Mouse (Mus musculus): ENCODE results near the gene Hoxd9.

The Hoxd9 gene

DNA sequence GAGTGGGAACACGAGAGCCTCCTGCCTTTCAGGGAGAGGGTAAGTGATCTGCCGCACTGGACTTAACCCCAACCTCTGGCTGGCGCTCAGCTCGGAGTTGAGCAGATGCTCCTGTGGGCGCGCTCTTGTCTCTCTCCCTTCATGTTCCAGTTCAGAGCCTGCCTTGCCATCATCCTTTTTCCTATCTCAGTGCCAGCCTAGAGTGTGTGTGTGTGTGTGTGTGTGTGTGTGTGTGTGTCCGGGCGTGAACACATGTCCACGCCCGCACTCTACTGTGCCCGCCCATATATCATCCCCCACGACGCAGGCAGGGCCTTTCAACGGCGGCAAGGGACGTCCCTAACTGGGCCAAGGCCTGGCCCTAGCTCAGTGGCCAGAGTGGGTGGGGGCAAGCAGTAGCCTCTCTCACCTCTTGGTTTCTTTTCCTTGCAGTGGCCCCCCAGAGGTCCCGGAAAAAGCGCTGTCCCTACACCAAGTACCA lies 14.0 kb upstream of the Hoxd9 start:
- DNase-seq (ENCODE audit: low read depth, low spot score), result no peak

DNA sequence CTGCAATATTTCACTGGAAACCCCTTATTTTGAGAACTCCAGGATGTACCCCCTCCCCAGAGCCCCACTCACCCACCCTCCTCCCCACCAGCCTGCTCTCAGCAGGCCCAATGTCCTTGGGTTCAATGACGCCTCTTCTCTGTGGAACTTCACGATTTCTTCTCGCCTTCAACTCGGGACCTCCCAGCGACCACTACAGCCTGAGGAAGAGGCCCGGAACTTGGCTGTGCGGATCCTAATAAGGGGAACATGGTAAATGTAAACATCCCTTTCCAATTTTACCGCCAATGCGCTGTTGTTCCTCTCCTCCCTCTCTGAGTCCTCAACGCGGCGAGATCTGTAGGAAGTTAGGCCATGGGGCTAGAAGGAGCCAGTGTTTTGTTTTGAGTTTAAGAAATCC lies 13.4 kb upstream of the Hoxd9 start:
- DNase-seq (ENCODE audit: low read depth, low spot score), result no peak

DNA sequence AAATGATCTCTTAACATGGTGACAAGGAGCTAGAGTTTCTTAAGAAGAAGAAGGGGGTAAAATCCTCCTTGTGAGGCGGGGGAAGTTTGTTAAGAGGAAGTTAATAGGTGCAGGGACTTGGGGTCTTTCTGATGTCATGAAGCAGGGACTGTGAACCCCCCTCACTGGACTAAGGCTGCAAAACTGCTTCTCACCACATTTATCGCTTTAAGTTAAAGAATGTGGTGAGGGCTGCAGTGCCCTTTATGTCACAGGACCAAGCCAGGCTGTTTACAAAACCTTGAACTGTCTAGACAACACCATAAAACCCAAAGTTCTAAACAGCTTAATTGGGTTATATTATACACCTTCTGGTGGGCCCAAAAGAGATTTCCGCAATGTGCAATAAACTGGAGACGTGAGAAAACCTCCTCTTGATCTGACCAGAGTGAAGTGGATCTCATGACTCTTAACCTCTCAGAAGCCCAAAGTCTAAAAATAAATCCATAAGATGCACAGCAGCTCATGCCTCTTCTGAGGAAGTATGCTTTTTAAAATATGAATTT lies 12.4 kb upstream of the Hoxd9 start:
- no peak for DNase-seq (ENCODE audit: low read depth, low spot score)

DNA sequence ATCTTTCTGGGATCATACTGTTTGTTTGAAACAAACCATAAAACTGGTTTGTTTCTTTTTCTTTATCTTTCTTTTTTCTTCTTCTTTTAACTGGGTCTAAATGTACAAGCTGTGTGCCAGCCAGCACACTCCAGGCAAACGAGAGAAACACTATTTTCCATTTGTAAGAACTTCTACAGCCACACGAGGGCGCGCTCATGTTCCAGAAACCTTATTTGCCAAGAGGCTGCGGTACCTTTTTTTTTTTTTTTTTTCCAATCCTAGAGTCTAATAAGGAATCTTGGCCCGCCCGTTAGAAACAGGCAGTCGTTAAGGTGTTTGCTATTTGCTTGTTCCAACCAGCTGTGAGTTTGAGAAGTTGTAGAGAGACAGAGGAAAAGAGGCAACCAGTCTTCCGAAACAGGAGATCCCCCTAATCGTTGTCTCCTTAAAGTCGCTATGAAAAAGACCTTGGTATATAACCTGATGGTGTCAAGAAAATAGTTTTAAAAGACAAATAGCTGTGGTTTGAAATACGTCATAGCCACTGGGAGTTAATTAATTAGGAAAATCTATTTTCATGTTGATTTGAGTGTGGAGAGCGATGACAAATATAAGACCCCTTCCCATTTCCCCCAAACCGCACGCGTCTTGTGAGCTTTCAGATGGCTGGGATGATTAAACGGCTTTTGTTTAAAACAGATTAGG lies 11.1 kb upstream of the Hoxd9 start:
- DNase-seq (ENCODE audit: low read depth, low spot score), result peak; percentile 65

DNA sequence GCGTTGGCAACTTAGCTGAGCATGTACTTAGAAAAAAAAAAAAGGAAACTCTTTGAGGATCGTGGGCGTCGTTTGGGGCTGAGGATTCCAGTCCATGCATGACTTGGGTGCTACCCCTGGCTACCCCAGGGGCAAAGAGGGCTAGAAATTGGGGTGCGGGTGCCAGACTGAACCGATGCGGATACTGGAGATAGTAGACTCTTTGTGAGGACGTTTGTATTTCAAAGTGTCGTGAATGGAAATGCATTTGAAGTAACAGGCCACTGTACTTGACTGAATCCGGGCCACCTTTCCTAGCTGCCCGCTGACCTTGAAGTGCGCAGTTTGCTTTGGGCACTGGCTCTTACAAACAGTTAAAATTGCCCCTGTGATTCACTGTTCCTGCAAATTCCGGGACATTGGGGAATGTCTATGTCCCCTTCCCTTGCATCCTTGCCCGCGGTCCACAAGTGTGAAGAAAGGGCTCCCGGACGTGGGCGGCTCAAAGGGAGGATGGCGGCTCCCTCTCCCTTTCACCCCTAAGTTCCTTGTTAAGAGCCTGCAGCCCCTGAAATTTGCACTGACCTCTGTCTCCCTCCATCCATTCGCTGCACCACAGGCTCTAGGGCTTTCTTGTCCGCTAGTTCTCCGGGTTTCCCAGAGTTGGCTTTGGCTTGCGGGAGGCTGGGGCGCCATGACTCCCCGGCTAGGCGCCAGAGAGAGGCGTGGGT lies 10.4 kb upstream of the Hoxd9 start:
- DNase-seq (ENCODE audit: low read depth, low spot score), result no peak

DNA sequence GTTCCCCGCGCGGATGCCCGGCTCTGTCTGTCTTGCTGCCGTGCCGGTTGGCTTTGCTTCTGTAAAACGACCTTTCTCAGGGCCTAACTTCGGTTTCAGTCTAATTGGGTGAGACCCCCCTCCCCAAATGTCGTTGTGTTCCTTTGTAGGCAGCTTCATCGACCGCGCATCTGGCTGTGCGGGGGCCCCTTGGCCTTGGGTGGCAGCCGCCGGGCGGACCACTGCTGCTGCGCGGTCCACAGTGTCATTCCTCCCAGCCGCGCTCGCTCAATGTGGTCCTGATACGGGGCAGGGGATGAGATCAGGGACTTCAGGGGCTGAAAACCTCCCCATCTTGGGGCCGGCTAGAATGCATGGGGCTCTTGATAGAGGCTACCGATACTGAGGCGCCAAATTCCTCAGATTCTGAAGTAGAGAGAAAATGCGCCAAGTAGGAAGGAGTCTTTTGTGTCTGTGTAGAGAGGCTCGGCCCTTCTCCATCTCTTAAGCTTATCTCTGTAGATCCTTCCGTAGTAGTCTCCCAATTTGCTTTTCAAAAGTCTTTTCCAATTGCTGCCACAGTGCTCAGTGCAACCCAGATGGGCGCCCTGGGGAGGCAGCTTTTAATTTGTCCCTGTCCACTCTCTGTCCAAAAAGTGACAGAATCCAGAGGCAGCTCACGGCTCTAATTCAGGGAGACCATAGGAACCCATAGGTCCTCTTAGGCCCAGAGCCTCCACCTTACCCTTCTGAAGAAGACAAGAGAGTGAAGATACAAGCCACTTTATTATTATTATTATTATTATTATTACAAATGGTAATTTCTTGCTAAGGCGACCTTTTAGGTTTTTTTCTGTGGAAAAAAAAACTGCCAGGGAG lies 9.6 kb upstream of the Hoxd9 start:
- no peak for DNase-seq (ENCODE audit: low read depth, low spot score)

DNA sequence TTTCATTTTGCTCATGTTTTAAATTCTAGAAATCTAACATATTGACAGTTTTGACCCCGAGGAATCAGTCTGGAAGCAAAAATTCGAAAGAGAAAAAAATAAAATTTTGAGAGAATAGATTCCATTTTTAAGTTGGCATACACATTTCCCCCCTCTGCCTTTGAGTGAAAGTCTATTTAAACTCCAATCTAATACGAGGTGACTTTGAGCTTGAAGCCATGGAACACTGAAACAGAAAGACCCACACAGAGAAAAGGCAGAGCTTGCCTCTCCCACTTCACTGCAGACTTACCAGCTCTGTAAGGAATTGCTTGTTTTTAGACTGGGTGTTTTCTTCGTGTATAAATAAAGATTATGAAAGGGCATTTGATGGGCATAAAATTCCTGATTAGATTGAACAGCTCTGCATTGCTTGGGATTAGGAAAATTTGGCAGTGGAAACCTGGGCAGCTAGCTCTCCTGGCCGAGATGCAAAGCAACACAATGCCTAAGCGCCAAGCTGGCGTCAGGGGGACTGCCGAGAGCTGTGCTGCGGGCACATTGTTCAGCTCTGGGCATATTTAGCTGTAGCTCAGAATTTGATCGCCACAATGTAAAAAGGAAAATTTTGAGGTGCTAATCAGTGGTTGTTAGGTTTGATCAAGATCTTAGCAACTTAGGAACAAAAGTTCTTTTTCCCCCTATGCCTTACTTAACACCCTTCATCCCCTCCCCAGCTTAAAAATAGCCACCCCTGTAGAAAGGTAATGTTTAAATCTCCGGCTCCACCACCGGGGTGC lies 8.5 kb upstream of the Hoxd9 start:
- no peak for DNase-seq (ENCODE audit: low read depth, low spot score)

DNA sequence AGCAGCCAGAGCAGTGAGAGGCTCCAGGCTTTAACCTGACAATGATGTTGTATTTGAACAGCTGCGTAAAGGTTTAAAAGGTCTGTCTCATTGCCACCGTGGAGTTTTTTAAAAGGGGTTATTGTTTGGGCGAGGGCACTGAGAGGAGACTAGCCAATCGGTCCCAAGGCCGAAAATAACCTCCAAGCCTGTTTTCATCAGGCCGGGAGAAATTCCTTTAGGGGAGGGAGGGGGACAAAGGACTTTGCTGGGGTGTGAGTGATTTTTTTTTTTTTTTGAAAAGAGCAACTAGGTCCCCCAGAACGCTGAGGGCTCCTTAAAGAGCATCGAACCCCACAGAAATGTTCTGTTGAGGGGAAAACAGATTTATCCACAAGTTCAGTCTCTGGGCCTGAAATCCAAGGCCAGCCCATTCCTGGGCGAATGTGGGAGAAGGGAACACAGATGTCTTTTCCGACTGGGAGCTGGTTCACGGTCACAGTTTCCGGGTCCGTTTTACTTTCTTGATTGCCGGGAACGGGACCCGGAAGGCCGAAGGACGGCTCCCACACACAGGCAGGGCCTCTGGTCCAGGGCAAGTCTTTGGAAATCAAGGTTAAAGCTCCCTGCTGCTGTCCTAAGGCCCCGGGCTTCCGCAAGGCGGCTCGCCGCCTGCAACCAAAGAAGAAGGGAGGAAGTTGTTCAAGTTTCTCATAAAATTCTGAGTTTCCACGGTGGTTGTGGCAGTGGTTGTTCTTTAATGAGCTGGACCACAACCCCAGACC lies 7.8 kb upstream of the Hoxd9 start:
- no peak for DNase-seq (ENCODE audit: low read depth, low spot score)

DNA sequence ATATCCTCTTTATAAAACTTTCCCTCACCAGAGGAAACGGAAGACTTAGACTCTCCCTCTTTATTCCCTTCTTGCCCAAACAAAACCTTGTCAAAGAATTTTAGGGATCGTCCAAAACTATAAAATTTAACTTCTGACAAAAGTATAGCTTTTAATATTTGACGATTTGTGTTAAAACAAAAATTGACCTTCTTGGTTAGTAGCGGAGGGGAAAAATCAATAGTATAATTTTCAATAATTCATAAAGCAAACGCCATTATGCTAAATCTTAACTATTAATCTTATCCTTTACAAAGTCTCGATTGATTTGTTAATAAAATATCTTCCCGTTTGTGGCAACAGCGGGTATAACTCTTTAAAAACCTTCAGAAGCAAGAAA lies 7.2 kb upstream of the Hoxd9 start:
- no peak for DNase-seq (ENCODE audit: low read depth, low spot score)

DNA sequence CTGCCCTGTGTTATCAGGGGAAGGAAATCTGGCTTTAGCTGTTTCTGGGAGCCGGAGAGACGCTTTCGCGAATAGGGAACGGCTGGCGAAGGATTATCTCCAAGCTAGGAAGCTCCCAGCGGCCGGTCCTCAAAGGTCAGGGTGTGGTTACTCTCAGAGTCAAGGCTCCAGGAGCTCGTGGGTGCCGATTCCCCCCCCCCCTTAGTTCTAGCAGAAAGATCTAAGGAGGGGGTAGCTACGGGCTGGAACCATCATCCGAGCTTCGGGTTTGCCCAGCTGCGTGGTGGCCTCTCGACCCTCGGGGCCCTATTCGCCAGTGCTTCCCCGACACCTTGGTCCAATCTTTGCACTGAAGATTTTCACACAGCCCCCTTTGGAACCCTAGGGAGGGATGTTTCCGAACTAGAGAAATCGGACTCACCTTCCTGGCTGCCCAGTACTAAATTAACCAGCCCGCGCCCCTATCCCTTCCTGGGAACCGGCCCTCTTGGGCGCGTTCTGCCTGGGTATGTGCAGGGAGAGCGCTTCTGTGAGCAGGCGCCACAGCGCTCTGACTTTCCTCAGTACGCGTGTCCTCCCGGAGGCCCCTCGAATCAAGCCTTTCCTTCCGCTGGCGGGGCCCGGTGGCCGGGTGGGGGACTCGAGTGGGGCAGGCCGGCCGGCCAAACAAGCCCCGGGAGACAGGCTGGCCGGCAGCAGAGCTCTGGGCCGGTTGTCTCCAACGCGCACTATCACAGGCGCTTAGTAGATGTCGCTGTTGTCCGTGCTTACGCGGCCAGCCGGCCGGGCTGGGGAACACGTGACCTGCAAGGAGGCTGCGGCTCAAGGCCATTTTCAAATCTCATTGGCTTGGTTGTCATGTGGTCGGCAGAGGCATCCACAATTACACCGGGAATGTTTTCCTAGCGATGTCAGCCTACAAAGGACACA lies 6.2 kb upstream of the Hoxd9 start, which contains the start of gene Hoxd10:
Gene Hoxd10 (plus strand): TSS at position 903 of the 930 bp plus-strand sequence.
- DNase-seq (ENCODE audit: low read depth, low spot score), result no peak

DNA sequence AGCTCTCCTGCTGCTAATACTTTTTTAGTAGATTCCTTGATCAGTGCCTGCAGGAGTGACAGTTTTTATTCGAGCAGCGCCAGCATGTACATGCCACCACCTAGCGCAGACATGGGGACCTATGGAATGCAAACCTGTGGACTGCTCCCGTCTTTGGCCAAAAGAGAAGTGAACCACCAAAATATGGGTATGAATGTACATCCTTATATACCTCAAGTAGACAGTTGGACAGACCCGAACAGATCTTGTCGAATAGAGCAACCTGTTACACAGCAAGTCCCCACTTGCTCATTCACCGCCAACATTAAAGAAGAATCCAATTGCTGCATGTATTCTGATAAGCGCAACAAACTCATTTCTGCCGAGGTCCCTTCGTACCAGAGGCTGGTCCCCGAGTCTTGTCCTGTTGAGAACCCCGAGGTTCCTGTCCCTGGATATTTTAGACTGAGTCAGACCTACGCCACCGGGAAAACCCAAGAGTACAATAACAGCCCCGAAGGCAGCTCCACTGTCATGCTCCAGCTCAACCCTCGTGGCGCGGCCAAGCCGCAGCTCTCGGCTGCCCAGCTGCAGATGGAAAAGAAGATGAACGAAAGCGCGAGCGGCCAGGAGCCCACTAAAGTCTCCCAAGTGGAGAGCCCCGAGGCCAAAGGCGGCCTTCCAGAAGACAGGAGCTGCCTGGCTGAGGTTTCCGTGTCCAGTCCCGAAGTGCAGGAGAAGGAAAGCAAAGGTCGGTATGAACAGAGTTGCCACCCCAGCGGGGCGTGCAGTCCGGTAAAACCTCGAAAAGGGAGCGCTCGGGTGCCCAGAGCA lies 5.3 kb upstream of the Hoxd9 start:
- DNase-seq (ENCODE audit: low read depth, low spot score), result no peak

DNA sequence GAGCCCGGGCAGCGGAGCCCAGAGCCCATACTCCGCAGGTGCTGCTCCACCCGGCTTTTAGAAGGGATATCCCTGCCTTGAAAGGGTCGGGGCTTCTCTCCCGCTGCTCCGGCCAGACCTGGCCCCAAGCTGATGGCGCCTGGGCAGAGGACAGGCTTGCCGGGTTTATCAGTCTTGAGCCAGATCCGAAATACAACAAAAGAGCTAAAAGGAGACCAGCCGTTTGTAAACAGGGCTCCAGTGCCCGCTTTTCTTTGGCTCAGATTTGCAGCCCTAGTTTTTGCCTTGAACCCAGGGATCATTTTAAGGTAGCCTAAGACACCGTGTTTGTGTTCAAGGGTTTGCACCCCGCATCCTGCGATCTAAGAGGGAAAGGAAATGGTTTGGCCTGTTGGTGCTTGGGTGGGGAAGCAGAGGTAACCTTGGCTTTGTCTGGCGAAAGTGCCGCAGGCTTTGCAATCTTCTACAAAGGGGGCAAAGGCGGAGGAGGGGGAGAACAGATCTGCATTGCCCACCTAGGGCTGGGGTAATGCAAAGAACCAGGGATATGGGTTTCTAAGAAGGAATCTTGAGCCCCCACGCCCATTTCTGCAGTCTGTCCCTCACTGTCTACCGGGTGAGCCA lies 4.6 kb upstream of the Hoxd9 start:
- no peak for DNase-seq (ENCODE audit: low read depth, low spot score)

DNA sequence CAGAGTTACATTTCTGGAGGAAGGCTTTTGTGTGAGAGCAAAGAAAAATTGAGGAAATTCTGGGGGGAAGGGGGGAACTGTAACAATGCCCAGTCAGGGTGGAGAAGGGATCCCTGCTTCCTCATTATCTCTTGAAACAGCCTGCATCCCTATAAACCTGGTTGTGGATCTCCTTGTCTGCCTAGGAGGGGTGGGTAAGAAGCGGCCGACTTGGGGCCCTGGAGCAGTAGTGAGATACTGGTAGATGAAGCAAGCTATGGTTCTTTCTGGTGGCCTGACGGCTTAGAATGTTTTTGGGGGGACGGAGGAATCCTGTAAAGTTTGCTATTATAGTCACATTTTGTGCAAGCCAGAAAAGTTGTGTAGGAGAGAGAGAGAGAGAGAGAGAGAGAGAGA lies 4.1 kb upstream of the Hoxd9 start:
- no peak for DNase-seq (ENCODE audit: low read depth, low spot score)

DNA sequence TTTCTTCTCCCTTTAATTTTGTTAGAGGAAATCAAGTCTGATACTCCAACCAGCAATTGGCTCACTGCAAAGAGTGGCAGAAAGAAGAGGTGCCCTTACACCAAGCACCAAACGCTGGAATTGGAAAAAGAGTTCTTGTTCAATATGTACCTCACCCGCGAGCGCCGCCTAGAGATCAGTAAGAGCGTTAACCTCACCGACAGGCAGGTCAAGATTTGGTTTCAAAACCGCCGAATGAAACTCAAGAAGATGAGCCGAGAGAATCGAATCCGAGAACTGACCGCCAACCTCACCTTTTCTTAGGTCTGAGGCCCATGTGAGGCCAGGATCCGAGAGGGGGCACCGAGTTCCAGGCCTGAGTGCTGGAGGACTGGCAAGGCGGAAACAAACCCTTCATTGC lies 3.5 kb upstream of the Hoxd9 start:
- DNase-seq (ENCODE audit: low read depth, low spot score), result peak; percentile 56

DNA sequence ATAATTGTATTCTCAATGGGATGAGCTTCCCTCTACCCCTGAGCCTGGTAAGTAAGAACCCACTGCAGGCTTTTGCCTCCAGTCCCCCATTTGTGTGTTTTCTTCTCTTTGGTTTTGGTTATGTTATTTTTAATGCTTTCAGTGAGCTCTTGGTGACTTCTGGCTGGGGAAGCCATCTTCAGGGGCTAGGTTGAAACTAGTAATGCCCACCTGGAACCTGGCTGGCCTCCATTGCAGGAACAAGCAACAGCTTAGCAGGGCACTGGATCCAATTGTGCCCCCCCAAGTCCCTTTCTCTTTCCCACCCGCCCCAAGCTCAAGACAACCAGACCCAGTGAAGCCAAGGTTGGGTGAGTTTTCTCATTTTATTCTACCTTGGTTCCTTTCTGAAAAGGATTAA lies 2.1 kb upstream of the Hoxd9 start:
- no peak for DNase-seq (ENCODE audit: low read depth, low spot score)

DNA sequence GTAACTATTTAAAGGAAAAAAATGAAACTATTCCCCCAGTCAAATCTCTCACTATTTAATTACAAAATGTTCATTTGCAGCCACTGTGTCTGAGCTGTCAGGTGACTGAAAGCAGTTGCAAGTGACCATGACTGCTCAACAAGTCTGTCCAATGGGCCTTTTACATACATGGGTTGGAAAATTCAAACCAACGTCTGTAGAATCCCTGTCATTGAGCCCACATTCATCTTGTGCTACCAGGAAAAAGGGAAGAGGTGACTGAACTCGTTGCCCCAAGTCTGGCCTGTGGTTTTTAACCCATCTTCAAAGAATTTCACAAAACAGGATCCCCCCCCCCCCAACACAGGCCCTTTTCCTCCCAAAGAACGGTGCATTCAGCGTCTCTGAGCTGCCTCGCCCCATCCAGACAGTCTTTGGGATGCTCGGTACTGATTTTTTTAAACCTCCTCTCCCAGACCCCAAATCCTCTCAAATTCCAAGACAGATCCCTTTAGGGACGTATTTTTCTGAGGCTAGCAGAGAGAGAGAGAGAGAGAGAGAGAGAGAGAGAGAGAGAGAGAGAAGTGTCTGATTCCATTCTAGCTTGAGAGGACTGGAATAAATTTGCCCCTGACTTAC lies 1.6 kb upstream of the Hoxd9 start:
- DNase-seq (ENCODE audit: low read depth, low spot score), result no peak

DNA sequence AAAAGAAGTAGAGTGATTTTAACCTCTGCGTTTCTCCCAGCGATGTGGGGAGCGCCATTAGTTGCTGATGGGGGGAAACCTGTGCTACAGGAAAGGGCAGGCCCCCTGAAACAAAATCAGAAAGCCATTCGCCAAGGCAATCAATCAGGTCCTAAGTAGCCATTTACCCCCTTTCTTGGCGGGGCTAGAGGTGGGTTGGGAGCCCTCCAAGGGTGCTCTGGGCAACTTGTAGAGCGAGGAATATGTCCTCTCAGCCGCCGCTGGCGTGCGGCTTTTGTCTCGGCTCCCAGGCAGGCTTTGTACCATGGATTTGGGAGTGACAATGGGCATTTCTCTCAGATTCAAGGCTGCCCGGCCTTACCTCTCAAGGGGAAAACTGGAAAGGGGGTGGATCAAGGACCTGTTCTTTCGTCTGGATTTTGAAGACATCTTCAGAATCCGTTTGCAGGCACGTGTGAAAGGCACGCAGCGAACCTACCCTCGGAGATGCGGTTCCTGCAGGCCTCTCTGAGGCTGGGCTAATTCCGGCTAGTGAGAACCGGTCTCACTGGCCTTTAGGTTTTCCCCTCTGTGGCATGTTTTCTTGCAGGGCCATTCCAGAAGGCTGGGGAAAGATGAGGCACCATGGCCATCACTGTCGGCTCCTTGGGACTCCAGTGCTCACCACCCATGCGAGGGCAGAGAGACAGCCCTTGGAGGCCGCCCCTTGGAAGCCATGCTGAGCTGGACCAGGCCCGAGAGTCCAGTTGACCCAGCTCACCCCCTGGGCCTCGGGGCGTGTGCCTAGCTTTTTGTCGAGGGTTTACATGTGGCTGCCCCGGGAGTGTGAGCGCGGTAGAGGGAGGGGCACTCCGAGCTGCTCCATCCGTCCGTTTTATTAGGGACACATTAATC lies 838 bp upstream of the Hoxd9 start:
- DNase-seq (ENCODE audit: low read depth, low spot score), result no peak

Measured in CD4-positive, CD25-positive, alpha-beta regulatory T cell, adult 2 months (primary cell).